Mouse (Mus musculus): ENCODE measurements around the gene Hbs1l.

Gene Hbs1l

DNA sequence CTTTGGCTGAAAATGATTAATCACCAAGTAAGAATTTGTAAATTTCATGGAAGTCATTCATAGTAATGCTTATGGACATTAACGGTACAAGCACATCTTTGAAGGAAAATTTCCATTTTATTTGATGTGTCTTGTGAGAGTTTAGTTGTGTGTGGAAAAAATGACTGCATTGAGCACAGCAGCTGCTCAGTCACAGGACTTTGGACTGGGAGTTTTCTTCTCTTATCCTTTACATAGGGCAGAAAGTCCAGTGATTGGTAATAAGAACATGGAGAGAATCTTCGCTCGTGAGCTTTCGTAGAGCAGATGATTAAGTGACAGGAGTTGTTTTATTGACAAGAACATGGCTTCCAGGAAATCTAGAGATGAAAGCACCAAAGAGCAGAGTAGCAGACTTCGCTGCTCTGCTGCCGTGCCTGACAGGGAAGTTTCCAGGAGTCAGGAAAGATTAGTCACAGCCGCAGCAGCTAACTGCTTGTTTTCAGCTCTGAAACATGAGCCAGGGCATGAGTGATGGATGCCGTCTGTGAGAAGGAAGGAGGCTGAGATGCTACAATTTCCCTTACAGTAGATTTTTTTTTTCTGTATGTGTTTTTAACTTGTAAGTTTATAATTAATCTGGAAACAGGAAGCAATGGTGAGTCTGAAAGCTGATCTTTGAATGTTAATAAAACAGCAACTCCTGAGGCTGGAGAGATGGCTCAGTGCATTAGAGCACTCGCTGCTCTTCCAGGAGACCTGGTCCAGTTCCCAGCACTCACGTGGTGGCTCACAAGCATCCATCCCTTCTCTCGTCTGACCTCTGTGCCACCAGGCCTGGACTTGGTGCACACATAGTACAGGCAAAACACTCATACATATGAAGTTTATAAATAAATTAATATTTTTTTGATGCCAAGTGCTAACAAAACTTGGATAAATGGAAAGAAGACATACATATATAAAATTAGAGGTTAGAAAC, 9.2 kb downstream of the Hbs1l start:
- DNase-seq (ENCODE audit: extremely low spot score, low spot score): no peak

DNA sequence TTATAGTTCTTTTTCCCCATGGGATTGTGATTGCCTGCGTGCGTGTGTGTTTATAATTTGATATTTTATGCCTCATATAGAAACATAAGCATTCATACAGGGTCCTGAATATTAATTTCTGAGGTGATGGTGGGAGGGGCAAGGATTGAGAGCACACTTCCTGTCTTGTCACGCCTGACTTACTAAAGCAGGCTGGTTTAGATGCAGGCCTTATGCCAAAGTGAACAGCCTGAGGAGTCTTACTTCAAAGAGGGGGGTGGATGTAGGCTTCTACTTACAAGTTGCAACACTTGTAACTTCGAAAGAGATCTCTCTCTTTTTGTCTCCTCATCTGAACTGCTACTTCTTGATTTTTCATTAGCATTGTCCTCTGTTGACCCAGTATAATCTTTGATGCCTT, 18.0 kb downstream of the Hbs1l start:
- DNase-seq (ENCODE audit: extremely low spot score, low spot score): no peak

DNA sequence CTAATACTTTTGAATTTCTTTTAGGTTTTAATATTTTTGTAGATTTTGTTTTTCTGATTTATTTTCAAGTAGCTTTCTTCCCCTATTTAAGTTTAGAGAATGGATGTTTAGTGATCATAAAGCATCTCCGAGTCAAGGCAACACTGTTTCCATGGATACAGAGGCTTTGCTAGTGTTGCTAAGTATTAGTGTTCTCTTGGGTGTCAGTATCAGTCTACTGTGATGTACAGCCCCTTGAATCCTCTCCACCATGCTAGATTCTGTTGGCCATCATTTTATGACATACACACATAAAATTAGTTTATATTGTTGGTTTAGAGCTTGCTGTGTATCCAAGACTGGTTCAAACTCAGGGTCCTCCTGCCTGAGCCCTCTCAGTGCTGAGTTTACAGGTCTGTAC, 20.3 kb downstream of the Hbs1l start:
- DNase-seq (ENCODE audit: extremely low spot score, low spot score): no peak

DNA sequence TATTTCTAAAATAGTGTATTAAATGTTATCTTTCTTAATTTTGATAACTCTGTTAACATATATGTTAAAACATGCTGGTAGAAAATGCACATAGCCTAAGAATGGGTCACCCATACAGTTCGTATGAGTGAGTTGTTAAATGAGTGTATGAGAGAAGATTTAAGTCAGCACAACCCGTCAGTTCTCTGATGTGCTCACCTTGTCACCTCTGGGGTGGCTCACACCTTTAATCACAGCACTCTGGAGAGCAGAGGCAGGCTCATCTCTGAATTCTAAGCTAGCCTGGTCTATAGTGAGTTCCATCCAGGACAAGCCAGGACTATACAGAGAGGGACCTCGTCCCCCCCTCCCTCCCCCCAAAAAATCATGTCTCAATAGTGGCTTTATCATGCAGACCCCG, 22.5 kb downstream of the Hbs1l start:
- DNase-seq (ENCODE audit: extremely low spot score, low spot score): no peak

DNA sequence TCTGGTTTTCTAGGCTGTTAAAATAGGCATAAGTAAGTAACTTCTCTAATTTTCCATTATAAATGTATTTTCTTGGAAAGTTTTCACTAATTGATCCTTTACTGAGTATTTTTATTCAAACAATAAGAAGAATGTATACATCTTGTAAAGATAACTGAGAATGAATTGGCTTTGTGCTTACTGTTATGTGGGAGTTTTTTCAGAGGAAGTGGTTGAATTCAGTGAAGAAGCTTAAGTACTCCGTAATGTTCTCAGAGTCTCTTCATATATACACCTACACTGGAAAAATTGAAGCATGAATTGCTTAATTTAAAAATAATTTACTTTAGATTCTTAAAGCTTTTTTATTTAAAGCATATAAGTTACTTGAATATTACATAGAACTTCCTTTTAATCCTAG, 23.2 kb downstream of the Hbs1l start:
- no peak for DNase-seq (ENCODE audit: extremely low spot score, low spot score)

DNA sequence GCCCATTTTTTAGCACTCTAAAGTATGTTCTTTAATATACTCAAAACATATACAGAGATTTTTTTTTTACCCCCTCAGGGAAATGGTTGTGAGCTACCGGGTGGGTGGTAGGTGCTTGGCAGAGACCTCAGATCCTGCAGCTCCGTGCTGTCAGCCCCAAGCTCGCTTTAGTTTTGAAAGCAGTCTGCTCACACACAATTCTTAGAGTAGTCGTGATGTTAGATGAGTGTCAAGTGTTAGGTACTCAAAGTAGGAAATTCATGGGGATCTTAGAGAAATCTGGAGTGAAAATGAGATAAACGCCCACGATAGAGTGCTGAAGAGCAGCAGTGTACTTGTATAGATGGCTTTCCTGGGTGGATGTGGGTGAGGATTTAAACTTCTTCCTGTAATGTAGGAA, 24.8 kb downstream of the Hbs1l start:
- no peak for DNase-seq (ENCODE audit: extremely low spot score, low spot score)

DNA sequence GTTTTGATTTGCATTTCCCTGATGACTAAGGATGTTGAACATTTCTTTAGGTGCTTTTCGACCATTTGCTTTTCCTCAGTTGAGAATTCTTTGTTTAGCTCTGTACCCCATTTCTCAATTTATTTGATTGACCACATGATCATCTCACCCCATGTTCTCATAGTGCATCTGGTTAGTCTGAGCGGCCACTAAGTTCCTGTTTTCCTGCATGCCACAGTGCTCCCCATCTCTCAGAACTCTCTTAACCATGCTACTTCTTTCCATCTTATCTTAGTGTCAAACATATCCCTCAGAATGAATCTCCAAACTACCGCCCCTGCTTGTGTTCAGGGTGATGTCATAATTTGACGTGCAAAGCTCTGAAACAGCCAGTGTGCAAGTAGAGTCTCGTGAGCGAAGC, 30.6 kb downstream of the Hbs1l start:
- no peak for DNase-seq (ENCODE audit: extremely low spot score, low spot score)

DNA sequence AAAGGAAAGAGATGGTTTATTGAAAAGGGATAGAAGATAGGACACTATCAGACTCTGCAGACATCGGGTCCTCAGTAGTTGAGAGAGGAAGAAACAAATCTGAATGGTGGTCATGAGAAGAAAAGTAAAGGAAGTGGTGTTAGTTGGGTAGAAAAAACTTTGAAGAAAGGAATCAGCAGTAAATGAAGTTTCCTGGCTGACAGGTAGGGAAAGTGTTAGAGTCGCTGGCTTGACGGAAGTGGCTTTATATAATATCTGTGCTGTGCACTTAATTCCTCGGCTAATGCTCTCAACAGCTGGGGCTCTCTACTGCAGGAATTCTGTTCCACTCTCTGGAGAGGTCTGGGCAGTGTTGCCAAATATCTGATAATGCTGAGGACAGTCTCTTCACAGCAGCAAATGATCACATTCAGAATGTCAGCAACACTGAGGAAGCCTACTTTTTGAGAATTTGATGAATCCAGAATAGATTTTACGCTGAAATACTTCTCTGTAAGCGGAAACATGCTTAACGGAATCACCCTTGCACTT, 31.9 kb downstream of the Hbs1l start:
- DNase-seq (ENCODE audit: extremely low spot score, low spot score): no peak

DNA sequence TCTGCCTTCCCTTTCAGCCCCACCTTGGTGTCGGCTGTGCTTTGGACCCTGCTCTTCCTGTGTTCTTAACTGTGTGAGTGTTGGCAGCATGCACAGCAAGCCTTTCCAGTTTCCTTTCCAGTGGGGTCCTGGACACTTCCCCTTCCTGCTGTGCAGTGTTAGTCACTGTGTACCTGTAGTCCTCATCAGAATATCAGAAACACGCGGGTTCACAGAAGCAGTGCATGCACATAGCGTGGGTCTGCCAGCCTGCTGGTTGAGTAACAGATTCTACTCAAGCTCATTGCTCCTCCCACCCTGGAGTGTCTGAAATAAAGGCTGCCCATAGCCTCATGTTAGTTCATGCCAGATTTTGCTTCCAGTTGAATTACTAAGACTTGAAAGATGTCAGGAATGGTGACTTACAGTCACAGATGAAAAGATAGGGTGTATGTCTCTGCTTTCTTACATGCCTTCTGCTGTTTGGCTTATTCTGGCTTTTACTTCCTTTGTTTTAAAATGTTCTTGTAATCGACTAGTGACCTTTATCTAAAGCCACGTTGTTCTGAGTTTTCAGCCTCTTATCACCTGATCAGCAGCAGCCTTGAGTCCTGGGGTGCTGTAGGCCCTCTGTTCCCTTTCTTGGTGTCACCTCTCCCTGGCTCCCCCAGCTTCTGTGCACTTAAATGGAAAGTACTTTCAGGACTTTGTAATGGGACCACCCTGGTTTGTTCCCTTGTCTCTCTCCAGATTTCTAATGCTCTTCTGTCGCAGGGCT, 38.7 kb downstream of the Hbs1l start:
- DNase-seq (ENCODE audit: extremely low spot score, low spot score): no peak

DNA sequence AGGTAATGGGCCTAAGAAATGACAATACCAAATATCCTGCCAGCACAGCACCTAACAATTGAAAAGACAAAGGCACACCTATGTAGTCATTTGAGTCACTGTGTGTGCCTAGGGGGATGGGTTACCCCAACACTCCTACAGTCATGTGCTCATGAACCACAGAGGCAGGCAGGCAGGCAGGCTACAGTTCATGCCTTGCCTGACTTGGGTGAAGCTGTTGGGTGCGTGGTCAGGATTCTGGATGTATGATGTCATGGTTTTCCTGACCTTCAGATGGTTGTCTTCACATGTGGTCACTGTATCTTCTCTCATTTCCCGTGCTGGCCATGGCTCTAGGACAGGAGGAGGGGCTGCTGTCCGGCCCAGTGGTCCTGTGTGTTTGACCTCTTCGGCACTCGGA, 39.8 kb downstream of the Hbs1l start:
- DNase-seq (ENCODE audit: extremely low spot score, low spot score): no peak

DNA sequence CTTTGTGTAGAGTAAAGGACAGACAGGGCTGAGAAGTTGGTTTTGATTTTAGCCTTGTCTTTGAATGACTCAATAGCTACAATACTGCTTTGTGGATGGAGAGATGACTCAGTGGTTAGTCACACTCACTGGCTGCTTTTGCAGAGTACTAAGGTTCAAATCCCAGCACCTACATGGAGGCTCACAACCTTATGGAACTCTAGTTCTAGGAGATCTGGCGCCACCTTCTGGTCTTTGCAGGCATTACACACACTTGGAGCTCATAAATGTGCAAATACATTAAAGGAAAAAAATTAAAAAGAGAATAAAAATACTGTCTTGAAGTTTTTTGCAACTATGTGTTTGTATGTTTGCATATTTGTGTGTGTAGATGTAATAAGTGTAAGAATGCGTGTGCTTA, 41.4 kb downstream of the Hbs1l start:
- no peak for DNase-seq (ENCODE audit: extremely low spot score, low spot score)

DNA sequence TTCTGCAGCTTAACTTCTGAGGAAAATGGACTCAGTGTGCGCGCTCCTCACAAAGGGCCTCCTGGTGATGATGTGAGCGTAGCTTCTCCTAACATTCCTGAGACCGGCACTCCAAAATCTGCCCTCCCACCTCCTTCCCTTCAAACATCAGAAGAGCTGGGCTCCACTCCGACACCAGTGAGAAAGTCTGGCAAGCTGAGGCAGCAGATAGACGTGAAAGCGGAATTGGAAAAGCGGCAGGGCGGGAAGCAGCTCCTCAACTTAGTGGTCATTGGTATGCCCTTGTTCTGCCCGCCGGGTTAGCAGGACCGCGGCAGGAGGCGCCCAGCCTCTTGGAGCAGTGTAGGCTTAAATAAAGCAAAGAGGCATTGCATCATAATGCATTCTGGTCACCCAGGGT, 45.9 kb downstream of the Hbs1l start:
- no peak for DNase-seq (ENCODE audit: extremely low spot score, low spot score)

DNA sequence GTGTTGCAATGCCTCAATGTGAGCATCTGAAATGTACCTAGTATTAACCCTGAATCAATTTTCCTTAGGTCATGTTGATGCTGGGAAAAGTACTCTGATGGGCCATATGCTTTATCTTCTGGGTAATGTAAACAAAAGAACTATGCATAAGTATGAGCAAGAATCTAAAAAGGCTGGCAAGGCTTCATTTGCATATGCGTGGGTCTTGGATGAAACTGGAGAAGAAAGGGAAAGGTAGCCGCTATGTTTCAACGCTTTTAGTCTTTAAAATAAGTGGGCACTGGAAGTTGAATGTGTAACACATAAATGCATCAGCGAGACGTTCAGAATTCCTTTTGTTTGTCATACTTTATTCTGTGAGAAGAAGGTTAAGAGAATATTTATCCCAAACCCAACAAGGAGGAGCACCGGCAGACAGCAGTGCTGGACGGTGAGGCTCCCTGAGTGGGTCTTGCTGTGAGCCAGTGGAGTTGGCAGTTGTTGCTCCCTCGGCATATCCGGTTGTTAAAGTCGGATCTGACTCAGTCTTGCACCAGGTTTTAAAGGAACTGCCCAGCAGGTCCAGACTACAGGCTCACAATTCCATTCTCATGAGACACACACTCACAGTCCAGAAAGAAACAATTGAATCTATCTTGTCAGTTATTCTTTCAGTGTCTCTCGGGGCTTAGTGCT, 46.7 kb downstream of the Hbs1l start:
- DNase-seq (ENCODE audit: extremely low spot score, low spot score): no peak

DNA sequence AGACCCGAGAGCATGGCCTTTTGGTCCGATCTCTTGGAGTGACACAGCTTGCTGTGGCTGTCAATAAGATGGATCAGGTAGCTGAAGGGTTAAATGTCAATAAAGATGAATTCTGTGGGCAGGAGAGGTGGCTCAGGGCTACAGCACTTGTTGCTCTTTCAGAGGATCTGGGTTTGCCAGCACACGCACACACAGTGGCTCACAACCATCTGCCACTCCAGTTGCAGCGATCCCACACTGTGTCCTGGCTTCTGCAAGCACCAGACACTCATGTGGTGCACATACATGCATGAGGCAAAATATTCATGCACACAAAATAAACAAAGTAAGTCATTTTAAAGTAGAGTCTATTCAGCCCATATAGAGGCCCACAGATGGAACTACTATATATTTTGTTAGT, 51.6 kb downstream of the Hbs1l start:
- no peak for DNase-seq (ENCODE audit: extremely low spot score, low spot score)

DNA sequence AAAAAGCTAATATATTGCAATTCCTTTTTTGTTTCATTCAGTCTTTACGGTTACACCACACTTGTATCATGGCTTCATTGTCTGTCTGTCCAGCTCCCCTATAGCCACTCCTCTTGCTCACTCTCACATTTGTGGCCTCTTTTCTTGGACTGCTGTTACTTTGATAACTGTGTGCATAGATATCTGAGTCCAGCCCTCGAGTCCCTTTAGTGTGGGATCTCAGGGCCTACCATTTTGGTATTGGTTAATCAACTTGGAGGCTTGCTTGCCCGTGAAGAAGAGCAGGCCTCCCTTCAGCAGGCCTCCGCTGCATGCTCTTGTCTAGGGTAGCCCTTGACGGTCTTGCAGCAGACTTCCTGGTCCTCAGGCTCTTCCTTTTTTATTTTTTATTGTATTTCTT, 53.7 kb downstream of the Hbs1l start:
- DNase-seq (ENCODE audit: extremely low spot score, low spot score): no peak

DNA sequence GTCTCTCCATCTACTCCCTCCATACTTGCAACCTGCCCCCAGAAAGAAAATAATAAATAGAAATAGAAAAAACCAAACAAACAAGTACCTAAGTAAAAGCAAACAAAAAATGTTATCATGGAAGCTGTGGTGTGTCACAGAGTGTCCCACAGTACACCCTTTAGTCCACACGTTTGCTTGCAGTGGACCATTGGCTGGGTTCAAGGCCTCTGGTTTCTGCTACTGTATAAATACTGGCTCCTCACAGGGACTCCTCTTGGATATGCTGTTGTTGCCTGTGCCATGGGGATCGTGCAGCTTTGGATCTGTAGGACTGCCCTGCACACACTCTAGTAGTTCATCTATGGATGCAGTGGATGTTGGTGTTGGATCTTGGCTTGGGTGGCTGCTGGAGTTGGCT, 54.2 kb downstream of the Hbs1l start:
- DNase-seq (ENCODE audit: extremely low spot score, low spot score): no peak

DNA sequence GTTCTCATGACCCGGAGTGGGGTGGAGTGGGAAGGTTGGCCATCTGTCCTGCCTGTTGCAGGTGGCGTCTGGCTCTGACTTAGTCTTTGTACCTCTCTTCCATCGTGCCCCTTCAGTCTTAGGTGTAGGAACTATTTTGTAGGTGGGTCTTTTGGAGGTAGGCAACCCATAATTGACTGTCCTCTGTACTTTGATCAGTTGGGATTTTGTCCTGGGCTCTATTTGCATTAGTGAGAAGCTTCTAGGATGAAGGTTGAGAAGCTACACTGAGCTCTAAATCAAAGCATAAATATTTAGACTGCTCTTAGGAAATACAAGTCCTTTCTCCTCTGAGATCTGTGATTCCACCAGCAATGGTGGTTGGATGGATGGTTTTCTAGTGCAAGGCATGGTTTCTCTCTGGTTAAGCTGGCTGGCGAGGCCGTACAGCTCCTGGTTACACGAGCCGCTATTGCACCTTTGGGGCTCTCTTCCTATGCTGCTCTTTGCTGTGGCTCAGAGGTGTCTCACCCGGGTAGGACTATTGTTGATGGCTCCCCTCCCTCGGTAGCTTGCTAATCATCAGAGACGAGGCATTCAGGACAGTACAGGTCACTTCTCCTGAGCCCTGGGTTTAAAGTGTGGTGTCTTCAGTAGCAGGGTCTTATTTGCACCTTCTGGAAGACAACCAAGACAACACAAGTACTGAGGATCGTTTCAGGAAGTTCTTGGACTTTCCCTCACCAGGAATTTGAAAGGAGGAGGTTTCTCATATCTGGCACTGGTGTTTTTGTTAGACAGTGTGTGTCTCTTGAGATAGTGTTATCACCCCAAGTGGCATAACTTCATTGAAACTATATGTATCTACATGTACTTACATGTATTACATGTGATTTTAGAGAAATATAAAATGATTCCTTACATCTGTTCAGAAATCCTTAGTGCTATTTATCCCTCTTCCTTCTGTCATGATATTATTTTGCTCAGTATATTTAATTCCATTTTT, 55.0 kb downstream of the Hbs1l start:
- DNase-seq (ENCODE audit: extremely low spot score, low spot score): no peak

DNA sequence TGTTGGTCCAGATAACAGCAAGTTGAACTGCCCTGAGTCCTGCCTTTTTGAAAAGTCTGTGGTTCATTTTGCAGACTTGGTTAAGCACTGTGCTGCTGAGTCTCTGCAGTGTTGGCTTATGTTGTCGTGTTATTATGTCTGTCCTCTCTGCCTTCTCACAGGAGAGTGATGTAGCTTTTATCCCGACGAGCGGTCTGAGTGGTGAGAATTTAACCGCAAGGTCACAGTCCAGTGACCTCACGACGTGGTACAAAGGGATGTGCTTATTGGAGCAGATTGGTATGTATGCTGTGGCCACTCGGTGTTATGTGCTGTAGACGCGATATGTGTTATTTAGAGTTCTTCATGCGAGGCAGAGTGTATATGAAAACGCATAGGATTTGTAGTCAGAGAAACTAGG, 56.0 kb downstream of the Hbs1l start:
- DNase-seq (ENCODE audit: extremely low spot score, low spot score): no peak

DNA sequence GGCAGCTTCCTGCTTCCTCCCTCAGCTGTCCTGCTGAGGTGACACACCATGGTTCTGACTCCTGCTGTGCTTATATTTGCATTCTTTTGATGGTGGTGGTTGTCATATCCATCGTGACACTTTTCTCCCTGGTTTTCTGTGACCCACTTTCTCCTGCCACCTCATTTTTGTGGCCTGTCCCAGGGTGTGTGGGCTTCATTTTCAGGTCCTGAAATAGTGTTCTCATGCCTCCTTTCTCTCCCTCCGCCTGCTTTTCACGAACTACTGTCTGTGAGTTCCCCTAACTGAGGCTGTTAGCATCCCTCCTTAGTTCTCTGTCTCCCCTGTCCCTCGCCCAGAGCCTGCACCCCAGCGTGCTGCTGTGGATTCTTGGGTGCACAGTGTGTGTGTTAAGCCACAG, 58.1 kb downstream of the Hbs1l start:
- no peak for DNase-seq (ENCODE audit: extremely low spot score, low spot score)

DNA sequence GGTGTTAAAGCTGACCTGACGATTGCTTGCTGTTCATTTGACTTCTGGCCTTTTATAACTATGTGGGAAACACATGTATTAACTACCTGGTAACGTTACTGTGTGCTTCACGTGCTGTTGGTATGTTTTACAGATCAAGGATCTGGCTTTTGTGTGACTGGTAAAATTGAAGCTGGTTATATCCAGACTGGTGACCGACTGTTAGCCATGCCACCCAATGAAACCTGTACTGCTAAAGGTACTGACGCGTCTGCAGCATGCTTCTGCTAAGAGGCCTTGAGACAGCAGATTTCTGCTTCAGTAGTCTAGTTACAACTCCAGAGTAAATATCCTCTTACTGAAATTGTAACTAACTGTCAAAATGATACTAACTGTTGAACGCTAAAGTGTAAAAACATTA, 58.7 kb downstream of the Hbs1l start:
- no peak for DNase-seq (ENCODE audit: extremely low spot score, low spot score)

DNA sequence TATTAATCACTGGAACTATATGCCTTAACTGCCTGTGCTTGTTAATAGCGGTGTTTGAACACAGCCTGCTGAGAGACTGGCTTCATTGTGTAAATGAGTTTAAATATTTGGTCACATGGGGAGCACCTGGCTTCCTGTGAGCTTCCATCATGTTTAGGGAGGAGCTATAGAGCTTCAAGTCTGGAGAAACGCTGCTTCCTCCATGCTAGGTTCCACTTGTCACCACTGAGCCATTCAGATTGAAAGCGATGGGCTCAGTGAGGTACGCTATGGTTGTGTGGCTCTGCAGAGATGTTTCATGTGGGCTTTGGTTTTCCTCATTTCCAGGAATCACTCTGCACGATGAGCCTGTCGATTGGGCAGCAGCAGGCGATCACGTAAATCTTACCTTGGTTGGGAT, 62.2 kb downstream of the Hbs1l start:
- DNase-seq (ENCODE audit: extremely low spot score, low spot score): no peak

All from neural tube, embryonic 10.5 days (tissue).